Mouse (Mus musculus) ovary, postnatal 36 days (tissue): ENCODE measurements around the gene Mark2.

Source experiments
- DNase-seq: peaks from one replicate; pipeline ENCODE4 v3.0.0; 2022; ENCODE audit warnings: low spot score, mixed read lengths

Gene Mark2

DNA sequence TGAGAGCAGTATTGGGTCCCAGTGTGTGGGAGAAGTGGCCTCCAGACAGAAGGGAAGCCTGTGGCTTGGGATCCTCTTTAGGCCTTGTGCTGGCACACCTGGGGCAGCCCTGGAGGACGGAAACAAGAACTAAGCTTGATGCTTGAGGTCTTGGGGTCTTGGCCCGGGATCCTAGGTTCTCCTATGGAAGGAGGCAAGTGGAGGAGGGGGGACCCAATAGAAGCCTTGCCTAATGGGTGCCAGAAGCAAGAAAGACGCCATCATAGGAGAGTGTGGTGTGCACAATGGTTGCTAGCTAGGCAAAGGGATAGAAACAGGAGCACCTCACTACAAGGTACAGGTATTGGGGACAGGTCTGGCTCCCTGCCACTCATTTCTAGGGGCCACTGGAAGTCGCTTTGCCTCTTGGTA, 75.2 kb downstream of the Mark2 start:
- no peak for DNase-seq

- DNase-seq: no peak
Observed at GRCm38 (mm10) chr19:7265478-7266191, 76.0 kb downstream of the Mark2 start.

DNA sequence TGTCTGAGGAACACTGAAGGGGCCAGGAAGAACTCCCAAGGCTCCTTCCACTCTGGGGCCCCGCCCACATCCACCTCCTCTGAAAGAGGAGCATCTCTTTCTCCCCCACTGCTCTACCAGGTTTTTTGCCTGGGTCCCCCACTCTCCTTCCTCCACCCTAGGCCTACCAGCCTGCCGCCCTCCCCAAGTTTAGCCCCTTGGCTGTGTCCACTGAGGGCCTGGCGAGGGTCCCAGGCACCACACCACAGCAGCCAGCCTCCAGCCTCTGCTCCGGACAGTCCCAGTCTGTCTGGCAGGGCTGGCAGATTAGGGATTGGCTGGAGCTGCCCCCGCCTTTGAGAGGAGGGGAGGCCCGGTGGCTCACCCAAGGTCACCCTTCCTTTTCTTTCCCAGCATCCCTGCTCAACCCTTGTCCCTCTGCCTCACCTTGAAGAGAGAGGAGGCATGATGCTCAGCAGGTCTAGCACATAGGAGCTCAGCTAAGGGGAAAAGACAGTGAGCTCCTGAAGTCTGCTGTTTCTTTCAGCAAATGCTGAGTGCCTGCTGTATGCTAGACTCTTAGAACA, 76.8 kb downstream of the Mark2 start:
- DNase-seq: peak; percentile 38

DNA sequence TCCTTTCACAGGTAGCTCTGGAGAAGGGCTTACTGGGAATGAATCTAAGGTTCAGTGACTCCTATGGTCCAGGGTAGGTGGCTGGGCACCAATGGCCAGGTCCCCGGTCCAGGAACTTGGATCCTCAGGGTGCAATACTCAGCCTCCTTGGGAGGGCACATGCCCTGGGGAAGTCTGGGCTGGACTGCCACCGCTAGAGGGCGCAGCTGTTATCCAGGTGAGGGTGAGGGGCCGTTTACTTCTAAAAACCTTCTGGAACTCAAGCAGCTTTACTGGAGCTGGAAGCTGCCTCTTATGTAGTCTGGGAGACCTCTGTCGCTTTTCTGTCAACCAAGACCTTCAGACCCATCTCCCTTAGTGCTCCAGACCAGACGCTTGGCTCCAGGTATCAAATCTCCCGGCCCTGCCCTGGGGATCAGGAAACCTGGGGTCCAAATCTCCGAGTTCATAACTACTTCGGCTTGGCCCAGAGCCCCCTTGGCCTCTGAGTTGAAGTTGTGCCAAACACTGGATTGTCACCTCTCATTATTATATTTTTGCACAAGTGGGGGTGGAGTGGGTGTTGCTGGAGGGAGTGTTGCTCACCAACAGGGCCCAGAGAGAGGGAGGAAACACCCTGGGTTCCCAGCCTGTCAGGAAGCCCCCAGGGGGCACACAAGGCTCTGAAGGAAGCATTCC, 77.4 kb downstream of the Mark2 start:
- DNase-seq: peak; percentile 78

- DNase-seq: no peak
Observed at GRCm38 (mm10) chr19:7262592-7262991, 79.1 kb downstream of the Mark2 start.

- no peak for DNase-seq
Observed at GRCm38 (mm10) chr19:7261964-7262363, 79.7 kb downstream of the Mark2 start.

DNA sequence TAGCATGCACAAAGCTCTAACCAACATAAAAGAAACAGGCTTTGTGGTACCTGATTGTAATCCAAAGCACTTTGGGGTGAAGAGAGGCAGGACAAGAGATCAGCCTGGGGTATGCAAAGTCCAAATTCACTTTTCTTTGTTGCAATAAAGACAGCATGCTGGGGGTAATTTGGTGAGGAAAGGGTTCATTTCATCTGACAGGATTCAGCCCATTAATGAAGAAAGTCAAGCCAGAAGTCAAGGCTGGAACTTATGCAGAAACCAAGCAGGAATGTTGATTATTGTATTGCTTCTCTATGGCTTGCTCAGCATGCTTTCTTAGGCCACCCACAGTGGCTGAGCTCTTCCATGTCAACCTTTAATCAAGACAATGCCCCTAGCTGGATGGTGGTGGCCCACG, 80.2 kb downstream of the Mark2 start:
- no peak for DNase-seq

GRCm38 (mm10) chr19:7257881-7258280, 83.8 kb downstream of the Mark2 start:
- no peak for DNase-seq

DNA sequence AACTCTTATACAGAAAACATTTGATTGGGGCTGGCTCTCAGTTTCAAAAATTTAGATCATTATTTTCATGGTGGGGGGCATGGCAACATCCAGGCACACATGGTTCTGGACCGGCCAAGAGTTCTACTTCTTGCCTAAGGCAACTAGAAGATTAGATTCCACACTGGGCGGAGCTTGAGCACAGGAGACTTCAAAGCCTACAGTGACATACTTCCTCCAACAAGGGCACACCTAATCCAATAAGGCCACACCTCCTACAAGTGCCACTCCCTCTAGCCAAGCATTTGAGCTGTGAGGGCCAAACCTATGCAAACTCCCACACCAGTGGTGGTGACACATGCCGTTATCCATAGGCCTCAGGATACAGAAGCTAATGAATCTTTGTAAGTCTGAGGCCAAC, 95.6 kb downstream of the Mark2 start:
- DNase-seq: no peak

DNA sequence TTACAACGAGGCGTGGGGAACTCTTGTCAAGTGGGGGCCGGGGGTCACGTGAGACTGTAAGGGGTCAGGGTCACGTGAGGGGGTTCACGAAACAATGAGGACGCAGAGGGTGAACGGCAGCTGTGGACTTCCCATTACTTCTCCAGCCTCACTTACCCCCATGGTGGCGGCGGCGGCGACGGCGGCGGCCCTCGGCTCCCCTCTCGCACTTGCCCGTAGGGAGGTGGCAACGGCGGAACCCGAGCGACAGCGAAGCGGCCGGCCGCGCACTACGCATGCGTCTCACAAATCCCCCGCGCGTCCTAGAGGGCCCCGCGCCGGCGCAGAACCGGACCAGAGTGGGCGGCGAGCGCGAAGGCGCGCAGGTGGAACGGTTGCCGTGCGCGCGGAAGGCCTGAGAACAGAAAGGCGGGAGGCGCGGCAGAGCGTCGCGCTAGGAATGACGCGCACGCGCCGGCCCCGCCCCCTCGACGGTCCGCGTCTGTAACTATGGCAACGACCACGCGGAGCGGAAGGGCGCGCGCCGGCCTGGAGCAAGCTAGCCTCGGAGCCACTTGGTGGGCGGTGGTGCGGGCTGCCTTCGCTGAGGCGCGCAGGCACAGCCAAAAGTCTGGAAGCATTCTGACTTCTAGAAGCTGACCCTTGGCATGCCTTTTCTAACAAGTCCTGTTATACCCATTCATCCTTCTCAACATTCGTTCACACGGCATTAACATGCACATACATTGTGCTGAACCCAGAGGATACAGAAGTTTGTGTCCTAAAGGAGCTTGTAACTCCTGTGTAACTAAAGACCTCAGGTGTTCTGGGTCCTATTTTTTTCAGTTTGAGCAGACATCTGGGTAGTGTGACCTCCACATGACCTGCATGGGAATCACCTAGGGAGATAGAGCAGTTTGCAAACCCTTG, 100.6 kb downstream of the Mark2 start, which contains the start of gene Naa40:
TSS of gene Naa40 (minus strand) at position 402 of the 909 bp plus-strand sequence.
- DNase-seq: peak; percentile 93

DNA sequence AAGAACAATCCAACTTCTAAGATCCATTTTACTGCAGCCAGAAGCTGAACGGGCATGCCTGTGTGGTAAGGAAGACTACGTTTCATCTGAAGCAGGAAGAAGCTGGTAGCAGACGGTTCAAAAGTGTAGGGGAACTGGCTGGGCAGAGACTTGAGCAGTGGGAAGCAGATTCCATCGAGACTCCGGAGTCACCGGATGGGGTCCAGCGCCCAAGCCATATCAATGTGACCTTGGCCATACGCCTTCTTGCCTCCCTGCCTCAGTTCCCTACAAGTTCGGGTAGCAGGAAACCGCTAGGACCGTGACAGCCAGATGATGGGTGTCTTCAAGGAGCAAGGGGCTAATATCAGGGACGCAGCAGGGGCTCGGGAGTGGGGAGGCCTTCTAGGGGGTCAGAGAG, 101.4 kb downstream of the Mark2 start:
- DNase-seq: no peak

- DNase-seq: no peak
Observed at GRCm38 (mm10) chr19:7239574-7239973, 102.1 kb downstream of the Mark2 start.

GRCm38 (mm10) chr19:7236742-7237141, 104.9 kb downstream of the Mark2 start:
- DNase-seq: no peak

DNA sequence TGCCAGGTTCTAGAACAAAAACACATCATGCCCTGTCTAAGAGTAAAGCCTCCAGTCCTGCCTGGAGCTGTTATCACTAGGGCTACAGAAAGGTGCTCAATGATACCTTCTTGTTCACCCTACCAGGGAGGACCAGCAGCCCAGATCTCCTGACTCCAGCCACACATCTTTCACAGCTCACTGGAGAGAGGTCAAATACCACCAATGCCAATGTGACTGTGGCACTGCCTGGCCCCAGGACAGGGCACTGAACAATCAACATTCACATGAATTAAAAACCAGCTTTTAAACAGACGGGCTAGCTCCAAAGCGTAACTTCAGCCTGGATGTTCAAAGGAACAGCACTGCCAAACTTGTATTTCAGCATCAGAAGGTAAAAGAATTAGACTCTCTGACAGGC, 105.6 kb downstream of the Mark2 start:
- DNase-seq: no peak

DNA sequence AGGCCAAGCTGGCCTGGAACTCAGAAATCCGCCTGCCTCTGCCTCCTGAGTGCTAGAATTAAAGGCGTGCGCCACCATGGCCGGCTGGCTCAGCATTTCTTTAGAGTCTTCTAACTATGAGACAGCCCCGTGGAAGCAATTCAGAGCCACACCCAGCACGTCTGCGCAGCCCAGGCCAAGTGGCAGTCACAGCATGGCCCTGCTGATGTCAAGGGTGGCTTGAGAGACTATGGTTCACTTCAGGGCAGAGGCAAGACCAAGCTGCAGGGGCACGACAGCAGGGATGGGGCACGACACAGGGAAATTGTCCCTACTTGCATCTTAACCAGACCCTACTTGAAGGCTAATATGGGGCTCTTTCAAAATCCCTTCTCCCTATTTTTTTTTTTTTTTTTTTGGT, 106.2 kb downstream of the Mark2 start:
- DNase-seq: no peak

GRCm38 (mm10) chr19:7234537-7235221, 107.0 kb downstream of the Mark2 start:
- DNase-seq: peak; percentile 72

DNA sequence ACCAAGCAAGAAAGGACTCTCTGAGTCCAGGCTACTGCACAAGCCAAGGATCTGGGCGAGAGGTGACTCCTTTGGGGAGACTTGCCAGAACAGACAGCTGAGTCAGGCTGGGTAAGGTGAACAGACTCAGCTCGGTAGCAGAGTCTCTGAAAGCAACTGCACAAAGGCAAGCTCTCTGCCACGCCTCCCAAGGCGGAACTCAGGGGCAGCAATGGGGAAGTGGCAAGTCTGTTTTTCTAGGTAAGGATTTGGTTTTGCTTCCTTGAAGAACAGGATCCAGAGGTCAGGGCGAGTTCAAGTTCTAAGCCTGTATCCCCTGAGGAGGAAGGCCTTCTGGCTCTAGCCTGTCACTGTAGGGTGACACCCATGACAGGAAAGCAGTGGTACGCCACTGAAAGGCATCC, 115.1 kb downstream of the Mark2 start:
- DNase-seq: no peak
